Mouse (Mus musculus) liver, embryonic 12.5 days (tissue): Measurements from ENCODE around the gene Dupd1. TPM values are rescaled to one million over a fixed set of nuclear protein-coding genes. Genes with fewer than 3 reads are reported as not detected.
A peak's percentile ranks its signal among the peaks of the same experiment; 100 is the strongest.

Experiments used
- ATAC-seq: fragments of 200-750 bp; cut with Nextera tagmentation; 2 replicates; pipeline ENCODE4 v1.8.0; 2017; ENCODE audit warnings: moderate number of reproducible peaks, mild to moderate bottlenecking, moderate library complexity
- H3K27ac ChIP-seq: fragments of 300-500 bp; sonication (generic); 2 replicates; pipeline ENCODE4 v1.5.1; 2016; ENCODE audit warnings: mild to moderate bottlenecking
- H3K27me3 ChIP-seq: fragments of 300-500 bp; sonication (generic); replicated peaks from 2 replicates; pipeline ENCODE4 v1.6.1; 2016; ENCODE audit warnings: mild to moderate bottlenecking, moderate library complexity
- H3K36me3 ChIP-seq: fragments of 300-500 bp; sonication (generic); 2 replicates; pipeline ENCODE4 v1.6.1; 2016; ENCODE audit warnings: mild to moderate bottlenecking, moderate library complexity
- H3K4me1 ChIP-seq: fragments of 300-500 bp; sonication (generic); 2 replicates; pipeline ENCODE4 v1.6.1; 2016
- H3K4me2 ChIP-seq: fragments of 300-500 bp; sonication (generic); 2 replicates; pipeline ENCODE4 v1.6.1; 2016; ENCODE audit warnings: mild to moderate bottlenecking, moderate library complexity
- H3K4me3 ChIP-seq: fragments of 300-500 bp; sonication (generic); 2 replicates; pipeline ENCODE4 v1.5.1; 2016; ENCODE audit warnings: mild to moderate bottlenecking, moderate library complexity
- H3K9ac ChIP-seq: fragments of 300-500 bp; sonication (generic); 2 replicates; pipeline ENCODE4 v1.6.1; 2016; ENCODE audit warnings: mild to moderate bottlenecking, moderate library complexity
- H3K9me3 ChIP-seq: fragments of 300-500 bp; sonication (generic); replicated peaks from 2 replicates; pipeline ENCODE4 v1.6.1; 2016; ENCODE audit warnings: mild to moderate bottlenecking, moderate library complexity
- WGBS: fragments of 180-500 bp; shearing (Covaris S2); methylation state at CpG from one replicate; pipeline ENCODE4 v1.1.7; 2016; ENCODE audit not compliant: insufficient replicate concordance; 5-methylcytosine and 5-hydroxymethylcytosine counted together
- polyA plus RNA-seq: library from polyadenylated mRNA; unstranded; fragments of >200 nt; fragmentation: Nextera tagmentation; extraction: Ambion mirVana; gene quantifications from 2 replicates; pipeline ENCODE4 v1.2.1, GENCODE M21; 2016

The Dupd1 gene
- polyA plus RNA-seq, 1 experiment from 2014 or later, result not detected

DNA sequence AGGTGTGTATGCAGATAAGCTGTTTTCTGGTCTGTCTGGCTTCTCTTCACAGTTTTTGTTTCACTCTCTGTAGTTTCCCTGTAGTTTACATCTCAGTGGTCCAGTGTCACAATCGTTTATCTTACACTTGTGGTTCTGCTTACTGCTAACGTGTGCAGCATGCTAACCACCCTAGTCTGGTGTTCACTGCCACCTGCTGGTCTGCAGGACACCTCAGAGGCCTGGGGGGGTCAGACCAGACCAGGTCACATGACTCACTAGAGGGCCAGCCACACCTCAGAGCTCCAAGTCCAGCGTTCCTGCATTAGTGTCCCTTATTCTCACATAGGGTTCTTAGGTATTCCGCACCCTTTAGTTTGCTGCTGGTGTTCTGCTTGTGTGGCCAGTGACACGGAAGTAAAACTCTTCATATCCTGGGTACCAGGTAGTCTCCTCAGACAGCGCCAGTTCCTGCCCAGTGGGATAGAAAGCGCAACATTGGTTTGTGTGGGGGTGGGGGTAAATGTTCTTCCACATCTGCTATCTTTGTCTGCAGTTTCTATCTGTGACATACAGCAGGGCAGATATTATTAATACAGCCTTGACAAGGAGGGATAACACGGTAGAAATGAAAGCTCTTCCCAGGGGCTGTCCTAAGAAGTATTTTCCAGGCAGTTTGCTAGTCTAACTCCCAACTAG lies 51.8 kb downstream of the Dupd1 start:
- ATAC-seq, result peak; percentile 70
- H3K4me2 ChIP-seq, result peak overlapping the region; percentile 5; the same call in 1 of the 2 replicates
- no peaks in the 10 kb centered on the region for H3K9me3 ChIP-seq
- no peak overlapping the region for H3K9ac ChIP-seq
- peaks cover 34% of the 10 kb centered on the region for H3K36me3 ChIP-seq
- WGBS, result 53% methylated on average over 8 of the region's 8 CpGs
- peaks cover 16% of the 10 kb centered on the region for H3K4me1 ChIP-seq
- H3K27ac ChIP-seq, result no peak overlapping the region
- H3K27me3 ChIP-seq, result no peaks in the 10 kb centered on the region
- no peak overlapping the region for H3K4me3 ChIP-seq

DNA sequence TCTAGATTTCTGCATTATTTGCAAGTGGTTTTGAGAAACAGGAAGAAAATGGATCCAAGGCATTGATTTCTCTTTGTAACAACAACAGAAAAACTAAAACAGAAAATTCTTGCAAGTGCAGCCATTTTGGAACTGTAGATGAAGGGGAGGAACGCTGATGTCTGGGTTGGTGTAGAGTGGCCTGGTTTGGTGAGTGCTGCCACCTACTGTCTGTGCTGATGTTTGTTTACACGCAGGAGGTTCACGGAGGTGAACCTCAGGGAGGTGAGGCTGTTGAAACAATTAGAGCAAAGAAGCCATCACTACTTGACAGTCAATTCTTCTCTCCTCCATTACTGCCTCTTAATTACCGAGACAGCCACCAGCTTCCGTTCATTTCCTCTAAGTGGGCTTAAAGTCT lies 54.7 kb downstream of the Dupd1 start:
- 0 out of 2 replicates have a peak, but pooled peaks have one; percentile 61 for ATAC-seq
- peaks cover 25% of the 10 kb centered on the region for H3K36me3 ChIP-seq
- no peak overlapping the region for H3K9ac ChIP-seq
- peaks cover 16% of the 10 kb centered on the region for H3K4me1 ChIP-seq
- no peaks in the 10 kb centered on the region for H3K27me3 ChIP-seq
- WGBS, result 28% methylated on average over 5 of the region's 5 CpGs
- no peaks in the 10 kb centered on the region for H3K9me3 ChIP-seq
- no peak overlapping the region for H3K4me2 ChIP-seq
- H3K27ac ChIP-seq, result no peak overlapping the region
- no peak overlapping the region for H3K4me3 ChIP-seq

DNA sequence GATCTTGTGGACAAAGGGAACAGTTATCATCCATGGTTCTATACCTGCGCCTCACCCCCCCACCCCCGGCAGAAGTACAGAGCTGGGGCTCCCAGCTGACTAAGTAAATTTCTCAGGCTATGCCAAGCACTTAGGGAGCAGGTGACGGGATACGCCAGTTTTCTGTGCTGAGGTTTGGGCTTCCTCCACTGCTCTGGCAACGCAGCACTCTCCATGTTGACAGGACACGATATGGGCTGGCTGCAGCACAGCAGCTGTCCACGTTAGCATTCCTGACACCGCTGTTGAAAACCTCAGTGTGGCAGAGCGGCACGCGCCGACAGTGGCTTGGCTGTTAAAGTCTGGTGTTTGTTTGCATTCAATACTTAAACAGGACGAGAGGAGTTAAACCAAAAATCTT lies 55.2 kb downstream of the Dupd1 start:
- Histone ChIP-seq H3K4me2 (no peak overlapping the region), H3K27ac (no peak overlapping the region)
- ATAC-seq, result no peak

DNA sequence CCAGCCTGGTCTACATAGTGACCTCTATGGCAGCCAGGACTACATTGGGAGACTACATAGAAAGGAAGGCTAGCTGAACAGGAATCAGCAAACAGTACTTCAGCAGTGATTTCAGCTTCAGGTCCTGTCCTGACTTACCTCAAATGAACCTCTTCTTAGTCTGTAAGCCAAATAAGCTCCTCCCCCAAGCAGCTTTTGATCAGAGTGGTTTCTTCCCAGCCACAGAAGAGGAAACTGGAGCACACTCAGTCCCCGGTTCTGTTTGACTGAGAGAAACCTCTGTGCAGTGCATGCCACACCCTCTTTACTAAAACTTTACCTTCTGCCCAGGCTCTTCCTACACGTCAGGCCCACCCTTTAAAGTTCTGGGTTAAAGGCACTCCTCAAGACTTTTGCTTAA lies 60.6 kb downstream of the Dupd1 start:
- WGBS, result 43% methylated on average over 2 of the region's 2 CpGs

More for the DNA sequence above, 55.2 kb downstream of the Dupd1 start:
- WGBS, result 79% methylated on average over 13 of the region's 13 CpGs
- Histone ChIP-seq H3K36me3 (peaks cover 22% of the 10 kb centered on the region), H3K27me3 (no peaks in the 10 kb centered on the region), H3K9me3 (no peaks in the 10 kb centered on the region), H3K4me3 (no peak overlapping the region), H3K9ac (no peak overlapping the region), H3K4me1 (peaks cover 16% of the 10 kb centered on the region)

DNA sequence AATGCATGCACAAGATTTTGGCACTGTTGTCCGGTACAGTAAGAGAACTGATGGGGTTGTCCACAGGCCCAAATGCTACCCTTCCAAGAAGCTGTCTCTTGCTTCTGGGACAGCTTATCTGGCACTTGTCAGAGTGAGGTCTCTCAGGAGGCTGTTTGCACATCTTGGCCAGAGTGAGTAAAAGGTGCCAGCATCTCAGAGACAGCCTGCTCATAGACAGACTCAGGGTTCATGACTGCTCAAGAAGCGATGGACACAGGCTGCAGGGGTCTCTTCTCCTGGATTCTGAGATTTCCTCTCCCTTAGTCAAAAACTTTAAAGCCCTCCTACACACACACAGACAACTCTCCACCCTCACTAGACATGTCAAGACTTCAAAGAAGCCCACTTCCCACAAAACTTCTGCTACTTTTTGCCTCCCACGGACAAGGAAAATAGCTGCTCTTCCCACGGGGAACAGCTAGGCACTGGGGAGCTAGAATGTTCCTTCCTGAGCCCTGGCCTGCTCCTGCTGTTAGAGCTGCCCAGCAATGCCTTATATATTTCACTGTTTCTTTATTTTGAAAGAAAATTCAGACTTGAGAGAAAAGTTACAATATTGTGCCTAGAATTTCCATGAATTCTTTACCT lies 73.5 kb downstream of the Dupd1 start:
- peaks cover 20% of the 10 kb centered on the region for H3K36me3 ChIP-seq
- H3K27me3 ChIP-seq, result no peaks in the 10 kb centered on the region
- WGBS, result 75% methylated on average over 4 of the region's 4 CpGs
- no peaks in the 10 kb centered on the region for H3K9me3 ChIP-seq
- H3K4me1 ChIP-seq, result no peaks in the 10 kb centered on the region
- ATAC-seq, result no peak
- H3K4me2 ChIP-seq, result no peak overlapping the region
- H3K4me3 ChIP-seq, result no peak overlapping the region
- no peak overlapping the region for H3K27ac ChIP-seq
- H3K9ac ChIP-seq, result no peak overlapping the region

More for the DNA sequence above, 60.6 kb downstream of the Dupd1 start:
- H3K27ac ChIP-seq, result no peak overlapping the region
- no peak overlapping the region for H3K4me2 ChIP-seq
- no peaks in the 10 kb centered on the region for H3K36me3 ChIP-seq
- H3K9me3 ChIP-seq, result no peaks in the 10 kb centered on the region
- no peaks in the 10 kb centered on the region for H3K27me3 ChIP-seq
- H3K9ac ChIP-seq, result no peak overlapping the region
- no peaks in the 10 kb centered on the region for H3K4me1 ChIP-seq
- no peak overlapping the region for H3K4me3 ChIP-seq
- no peak for ATAC-seq

DNA sequence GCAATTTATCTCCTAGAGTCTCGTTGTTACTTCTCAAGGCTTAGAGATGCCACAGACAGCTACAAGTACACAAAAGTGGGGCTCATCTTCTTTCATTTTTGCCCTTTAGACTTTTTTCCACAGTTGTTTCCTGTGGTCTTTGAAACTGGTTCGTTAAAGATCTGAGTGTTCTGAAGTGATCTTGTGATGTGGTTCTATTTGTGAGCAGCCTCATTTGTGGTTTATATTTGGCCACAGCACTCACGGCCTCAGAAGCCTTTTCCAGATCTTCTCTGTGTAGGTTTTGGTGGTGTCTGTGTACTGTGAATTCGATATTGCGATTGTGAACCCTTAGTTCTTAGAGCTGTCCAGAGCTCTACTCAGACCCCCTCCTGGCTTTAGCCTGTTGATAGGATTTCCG lies 77.8 kb downstream of the Dupd1 start:
- no peak for ATAC-seq
- Histone ChIP-seq H3K27ac (no peak overlapping the region), H3K36me3 (peaks cover 23% of the 10 kb centered on the region), H3K4me2 (no peak overlapping the region), H3K9ac (no peak overlapping the region), H3K9me3 (no peaks in the 10 kb centered on the region), H3K4me3 (no peak overlapping the region), H3K4me1 (no peaks in the 10 kb centered on the region), H3K27me3 (no peaks in the 10 kb centered on the region)
- 66% methylated on average over 6 of the region's 6 CpGs for WGBS

DNA sequence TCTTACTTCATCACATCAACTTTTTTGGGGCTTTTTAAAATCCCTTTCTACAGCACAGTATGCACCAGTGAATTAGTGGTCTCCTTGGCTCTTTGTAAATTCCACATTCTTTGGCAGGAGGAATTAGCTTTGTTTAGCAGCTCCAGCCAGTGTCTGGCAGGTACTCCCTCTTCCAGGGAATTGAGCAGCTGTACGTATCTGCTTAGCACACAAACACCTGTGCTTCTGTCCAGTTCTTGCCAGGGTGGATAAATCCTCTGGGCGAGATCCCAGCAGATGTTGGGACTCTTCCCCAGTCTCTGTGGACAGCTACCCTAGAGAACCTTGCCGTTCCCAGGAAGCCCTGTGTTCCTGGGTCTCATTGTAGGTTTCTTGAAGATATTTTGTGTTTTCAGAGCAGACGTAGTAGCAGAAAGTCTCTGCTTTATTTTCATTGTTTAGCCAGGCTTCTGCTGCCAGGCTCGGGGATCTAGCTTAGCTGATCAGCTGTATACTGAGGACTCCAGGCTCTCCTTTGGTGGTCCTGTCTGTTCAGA lies 82.6 kb downstream of the Dupd1 start:
- Histone ChIP-seq H3K27me3 (no peaks in the 10 kb centered on the region), H3K4me2 (no peak overlapping the region), H3K9me3 (no peaks in the 10 kb centered on the region), H3K4me1 (no peaks in the 10 kb centered on the region), H3K27ac (no peak overlapping the region), H3K36me3 (peaks cover 30% of the 10 kb centered on the region), H3K4me3 (no peak overlapping the region), H3K9ac (no peak overlapping the region)
- no peak for ATAC-seq
- WGBS, result 76% methylated on average over 5 of the region's 5 CpGs

Other genes with a start within 250 kb of the Dupd1 start
- gene Kat6b, start 233.1 kb downstream of the Dupd1 start, polyA plus RNA-seq, result 3.7 and 3.9 TPM in 2 replicates
- 4.1 and 5.3 TPM in 2 replicates for gene Samd8, start 36.0 kb upstream of the Dupd1 start, polyA plus RNA-seq
- gene Dusp13, start 36.6 kb upstream of the Dupd1 start, polyA plus RNA-seq, result not detected in 2 replicates
- 194 and 198 TPM in 2 replicates for gene Vdac2, start 110.7 kb upstream of the Dupd1 start, polyA plus RNA-seq
- gene Comtd1, start 134.4 kb upstream of the Dupd1 start, polyA plus RNA-seq, result 35.7 and 41.3 TPM in 2 replicates